Mouse (Mus musculus) kidney, adult 8-10 months (tissue): Measurements from ENCODE around the gene Pla2g2f.
A peak's percentile ranks its signal among the peaks of the same experiment; 100 is the strongest.

Experiments
- DNase-seq, 2 experiments: peaks; one replicate each; pipeline ENCODE4 v3.0.0; 2022

Pla2g2f gene

GRCm38 (mm10) chr4:138757416-138757815 is at the start of gene Pla2g2f:
Pla2g2f (minus strand) TSS chr4:138757626.
- DNase-seq, result no peak

GRCm38 (mm10) chr4:138806920-138807541 is 49.6 kb upstream of the Pla2g2f start:
- DNase-seq, result no peak

DNA sequence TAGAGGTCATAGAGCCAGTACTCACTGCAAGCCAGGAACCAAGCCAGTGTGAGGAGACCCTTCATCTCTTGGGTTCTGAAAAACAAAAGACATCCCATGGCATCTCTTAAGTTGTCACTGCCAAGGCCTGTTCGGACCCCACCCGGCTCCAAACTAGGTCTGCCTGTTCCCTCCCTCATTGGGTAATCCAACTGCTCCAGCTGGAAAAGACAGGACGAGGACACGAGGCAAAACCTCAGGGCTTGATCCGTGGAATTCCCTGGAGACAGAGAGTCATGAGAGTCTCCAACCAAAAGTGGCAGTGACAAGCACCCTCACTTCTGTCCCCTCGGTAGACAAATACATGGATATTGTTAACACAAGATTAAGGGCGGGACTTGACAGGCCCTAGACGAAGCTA is 48.7 kb upstream of the Pla2g2f start:
- DNase-seq, result no peak

GRCm38 (mm10) chr4:138805248-138805647 is 47.8 kb upstream of the Pla2g2f start:
- no peak for DNase-seq

- no peak for DNase-seq
These were observed 45.5 kb upstream of the Pla2g2f start for GRCm38 (mm10) chr4:138802917-138803316.

DNA sequence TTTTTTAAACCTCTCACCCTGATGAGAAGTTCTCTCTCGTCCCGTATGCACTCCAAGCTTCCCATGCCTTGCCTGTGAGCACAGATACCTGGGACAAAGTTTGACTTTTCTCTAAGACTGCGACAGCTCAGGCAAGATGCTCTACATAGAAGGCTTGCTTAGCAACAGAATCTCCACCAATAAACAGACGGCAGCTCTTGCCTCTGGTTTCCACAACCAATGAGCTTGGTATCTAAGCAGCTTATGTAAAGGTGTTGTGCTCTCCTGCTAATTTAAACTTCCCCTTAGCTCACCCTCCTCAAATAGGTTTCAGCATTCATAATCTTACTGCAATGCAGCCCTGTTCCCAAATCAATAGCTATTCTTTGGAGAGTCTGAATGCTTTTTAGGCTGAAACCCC is 44.2 kb upstream of the Pla2g2f start:
- DNase-seq, result no peak

GRCm38 (mm10) chr4:138800134-138800744 is 42.8 kb upstream of the Pla2g2f start:
- DNase-seq, result peak; percentile 74 to 81

DNA sequence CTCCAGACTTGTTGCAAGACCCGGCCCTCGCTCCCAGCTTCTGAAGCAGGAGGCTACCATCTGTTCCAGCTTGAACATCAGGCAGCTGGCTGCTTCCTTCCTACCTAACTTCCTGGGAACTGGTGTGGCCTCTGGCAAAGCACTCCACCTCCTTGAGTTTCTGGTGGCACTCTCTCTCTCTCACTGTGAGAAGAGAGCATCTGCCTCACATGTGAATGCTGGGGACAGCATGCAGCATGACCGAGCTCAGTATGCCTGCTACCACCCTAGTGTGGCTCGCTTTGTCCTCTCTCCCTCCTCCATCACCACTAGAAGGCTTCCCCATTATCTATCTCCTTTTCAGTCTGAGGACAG is 39.8 kb upstream of the Pla2g2f start:
- DNase-seq, result no peak

- DNase-seq, result no peak
These were observed 39.2 kb upstream of the Pla2g2f start for GRCm38 (mm10) chr4:138796513-138797216.

DNA sequence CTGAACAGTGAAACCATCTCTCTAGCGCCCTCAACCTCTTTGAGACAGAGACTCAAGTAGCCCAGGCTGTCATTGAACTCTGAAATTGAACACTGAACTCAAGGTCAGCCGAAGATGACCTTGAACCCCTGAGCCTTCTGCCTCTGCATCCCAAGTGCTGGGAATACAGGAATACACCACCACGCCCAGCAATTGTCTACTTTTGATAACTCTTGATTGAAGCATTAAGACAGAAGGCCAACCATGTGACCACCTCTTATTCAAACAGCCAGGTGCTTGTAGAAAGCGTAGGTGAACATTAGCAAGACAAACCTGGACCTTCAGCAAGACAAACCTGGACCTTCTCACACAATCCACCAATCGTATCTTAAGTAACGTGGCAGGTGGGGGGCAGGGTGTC is 36.9 kb upstream of the Pla2g2f start:
- DNase-seq, result no peak

DNA sequence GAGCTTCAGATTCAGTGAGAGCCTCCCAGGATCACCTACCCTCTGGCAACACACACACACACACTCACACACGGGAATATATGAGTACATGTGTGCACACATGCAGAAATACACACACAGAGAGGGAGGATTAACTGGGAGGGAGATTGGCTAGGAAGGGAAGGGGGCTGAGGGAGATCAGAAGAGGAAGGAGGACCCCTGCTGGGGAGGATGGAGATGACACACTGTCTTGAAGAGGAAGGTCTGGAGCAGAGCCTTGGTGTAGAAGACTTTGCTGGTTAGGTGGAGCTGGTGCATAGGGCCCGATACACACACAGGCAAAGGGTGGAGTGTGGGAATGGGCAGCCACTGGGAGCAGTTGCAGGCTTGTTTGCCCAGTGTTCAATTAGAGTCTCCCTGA is 35.9 kb upstream of the Pla2g2f start:
- DNase-seq, result peak in 1 of 2 experiments; percentile 52

DNA sequence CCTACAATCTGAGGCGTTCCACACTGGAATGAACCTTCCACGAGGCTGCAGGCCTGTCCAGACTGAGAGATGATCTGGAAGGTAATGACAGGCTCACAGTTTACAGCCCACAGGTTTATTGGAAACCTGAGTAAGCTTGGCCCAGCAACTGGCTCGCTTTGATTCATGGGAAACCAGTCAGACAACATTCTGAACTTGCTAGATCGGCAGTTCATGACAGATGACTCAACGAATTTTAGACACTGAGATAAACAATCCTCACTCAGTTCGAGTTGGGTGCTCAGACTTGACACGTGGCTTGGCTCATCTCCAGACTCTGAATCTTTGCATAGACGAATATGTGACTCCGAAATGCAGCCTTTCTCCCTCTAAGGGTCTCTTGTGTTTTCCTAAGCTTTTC is 35.2 kb upstream of the Pla2g2f start:
- DNase-seq, result peak; percentile 33 to 51

- DNase-seq, result no peak
These were observed 34.0 kb upstream of the Pla2g2f start for GRCm38 (mm10) chr4:138791452-138791851.

- DNase-seq, result no peak
These were observed 31.0 kb upstream of the Pla2g2f start for GRCm38 (mm10) chr4:138788381-138788780.

DNA sequence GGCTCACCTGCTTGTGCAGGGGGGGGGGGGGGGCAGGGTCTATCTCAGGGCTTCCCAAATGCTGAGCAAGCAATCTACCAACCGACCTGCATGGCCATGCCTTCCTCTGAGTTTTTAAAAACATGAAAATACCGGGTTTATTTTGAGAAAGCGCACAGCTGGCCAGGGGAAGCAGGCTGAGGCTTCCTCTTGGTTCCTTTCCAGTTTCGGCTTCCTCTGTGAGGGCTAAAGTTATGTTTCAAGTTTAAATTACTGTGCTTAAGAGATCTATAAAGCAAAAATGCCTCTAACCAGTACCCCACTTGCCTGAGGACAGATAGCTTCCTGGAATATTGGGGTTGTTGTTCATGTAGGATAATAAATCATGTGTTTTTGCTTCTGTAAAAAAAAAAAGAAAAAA is 28.7 kb upstream of the Pla2g2f start:
- DNase-seq, result no peak

DNA sequence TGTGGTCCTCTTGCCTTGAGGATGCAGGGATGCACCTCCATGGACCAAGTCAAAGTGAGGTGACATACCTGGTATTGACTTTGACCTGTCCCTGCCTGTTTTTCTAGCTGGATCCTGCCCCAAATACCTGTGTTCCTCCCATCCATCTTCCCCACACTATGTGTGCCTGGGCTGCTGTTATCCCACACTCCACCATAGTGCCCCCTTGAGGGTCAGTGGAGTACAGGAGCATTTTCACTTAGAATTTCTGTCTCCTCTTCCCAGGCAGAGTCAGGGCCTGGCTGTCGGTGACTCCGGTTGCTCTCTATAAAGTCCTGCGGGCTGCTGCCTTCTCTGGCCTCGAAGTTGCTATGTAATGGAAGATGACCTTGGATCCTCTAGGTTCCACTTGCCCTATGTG is 28.3 kb upstream of the Pla2g2f start:
- DNase-seq, result no peak

- DNase-seq, result no peak
These were observed 24.7 kb upstream of the Pla2g2f start for GRCm38 (mm10) chr4:138782098-138782497.

GRCm38 (mm10) chr4:138780300-138780699 is 22.9 kb upstream of the Pla2g2f start:
- no peak for DNase-seq

- no peak for DNase-seq
These were observed 20.3 kb upstream of the Pla2g2f start for GRCm38 (mm10) chr4:138777417-138778407.

DNA sequence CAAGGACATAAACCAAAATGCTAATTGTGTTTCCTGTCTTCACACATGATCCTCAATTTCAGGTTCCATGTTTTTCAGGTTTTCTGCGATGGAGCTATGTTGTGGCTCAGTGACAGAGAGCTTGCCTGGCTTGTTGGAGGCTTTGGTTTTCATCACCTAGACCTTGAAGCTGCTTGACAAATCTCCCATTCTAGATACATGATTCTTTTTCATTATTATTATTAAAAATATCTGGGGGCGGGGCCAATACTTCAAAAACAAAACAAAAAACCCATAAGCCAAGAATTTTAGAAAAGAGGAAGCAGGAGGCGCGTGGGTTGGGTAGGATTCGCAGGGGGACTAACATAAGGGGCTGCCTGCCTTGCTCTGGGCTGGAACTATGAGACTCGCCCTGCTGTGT is 18.0 kb upstream of the Pla2g2f start, which contains the start of gene Pla2g2d:
Gene Pla2g2d (plus strand): TSS at position 301 of the 400 bp plus-strand sequence.
- DNase-seq, result no peak

GRCm38 (mm10) chr4:138772386-138772785 is 15.0 kb upstream of the Pla2g2f start:
- no peak for DNase-seq

DNA sequence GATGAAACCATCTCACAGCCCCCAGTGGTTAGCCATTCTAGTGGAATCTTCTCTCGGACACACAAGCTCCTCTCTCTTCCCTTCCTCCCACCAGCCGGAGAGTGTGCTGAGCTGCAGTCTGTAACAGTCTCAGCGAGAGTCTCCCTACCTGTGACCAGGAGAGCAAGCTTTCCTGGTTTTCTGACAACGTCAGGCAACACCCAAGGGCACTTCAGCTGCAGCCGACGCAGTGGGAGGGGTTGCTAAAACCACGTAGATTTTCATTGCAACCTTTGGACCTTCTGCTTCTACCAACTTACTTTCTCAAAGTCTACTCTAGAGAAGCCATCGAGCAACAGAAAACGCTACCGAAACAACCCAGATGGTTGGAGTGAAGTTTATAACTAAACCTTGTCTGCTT is 14.5 kb upstream of the Pla2g2f start:
- peak; percentile 14 to 23 for DNase-seq

- DNase-seq, result no peak
These were observed 4.8 kb upstream of the Pla2g2f start for GRCm38 (mm10) chr4:138762266-138762665.
